Mouse (Mus musculus) liver, embryonic 14.5 days (tissue): ENCODE measurements at regions not wholly inside any gene's neighbourhood (a gene's known extent, or its start where the extent isn't known, plus 50 kb on each side); places are given as distances from the start of the nearest gene placed in this dataset.

Source experiments
- ATAC-seq: fragments of 200-750 bp; cut with Nextera tagmentation; 2 replicates; pipeline ENCODE4 v1.8.0; 2017; ENCODE audit warnings: moderate number of reproducible peaks, mild to moderate bottlenecking, moderate library complexity; ENCODE audit not compliant: insufficient read depth
- DNase-seq, 3 experiments: peaks; one replicate each; pipeline ENCODE4 v3.0.0-alpha.2; 2012 to 2013; ENCODE audit warnings: low read depth in 3 of 3, low spot score in 3 of 3
- H3K27ac ChIP-seq: fragments of 300-500 bp; sonication (generic); 2 replicates; pipeline ENCODE4 v1.5.1; 2014; ENCODE audit warnings: moderate library complexity, mild to moderate bottlenecking, control low read depth, inconsistent platforms
- H3K27me3 ChIP-seq: fragments of 300-500 bp; sonication (generic); 2 replicates; pipeline ENCODE4 v1.6.1; 2014; ENCODE audit warnings: mild to moderate bottlenecking, low read length, moderate library complexity; ENCODE audit not compliant: control insufficient read depth, insufficient read depth
- H3K36me3 ChIP-seq: fragments of 300-500 bp; sonication (generic); replicated peaks from 2 replicates; pipeline ENCODE4 v1.6.1; 2014; ENCODE audit warnings: low read depth; ENCODE audit not compliant: control insufficient read depth, insufficient read depth
- H3K4me1 ChIP-seq, 2 experiments: fragments of 200-500 bp in 1 of 2; fragments of 300-500 bp in 1 of 2; sonication (generic) in 1 of 2; replicated peaks; 2 replicates each; pipeline ENCODE4 v1.6.1; 2012 to 2014; ENCODE audit warnings: antibody characterized with exemption in 1 of 2, inconsistent platforms in 1 of 2, low read length in 1 of 2; ENCODE audit not compliant: control insufficient read depth in 2 of 2, insufficient read depth in 2 of 2
- H3K4me2 ChIP-seq: fragments of 300-500 bp; sonication (generic); 2 replicates; pipeline ENCODE4 v1.6.1; 2014; ENCODE audit warnings: low read depth, mild to moderate bottlenecking, control low read depth, moderate library complexity
- H3K4me3 ChIP-seq, 2 experiments: fragments of 200-500 bp in 1 of 2; fragments of 300-500 bp in 1 of 2; sonication (generic) in 1 of 2; 2 replicates each; pipeline ENCODE4 v1.5.1; 2012 to 2014; ENCODE audit warnings: low read depth in 2 of 2, low read length in 2 of 2, mild to moderate bottlenecking in 2 of 2, control low read depth in 1 of 2, inconsistent platforms in 1 of 2, moderate library complexity in 1 of 2; ENCODE audit not compliant: insufficient read depth in 1 of 2
- H3K9ac ChIP-seq: fragments of 300-500 bp; sonication (generic); replicated peaks from 2 replicates; pipeline ENCODE4 v1.6.1; 2014; ENCODE audit warnings: mild to moderate bottlenecking, control low read depth, moderate library complexity
- H3K9me3 ChIP-seq: fragments of 300-500 bp; sonication (generic); 2 replicates; pipeline ENCODE4 v1.6.1; 2016; ENCODE audit warnings: low read length, mixed read lengths; ENCODE audit not compliant: control insufficient read depth
- CTCF ChIP-seq: IDR thresholded peaks from 2 replicates; pipeline ENCODE4 v1.5.1; 2016; ENCODE audit warnings: antibody characterized with exemption, low read depth, control low read depth
- EP300 ChIP-seq: IDR thresholded peaks from 2 replicates; pipeline ENCODE4 v1.6.1; 2016; ENCODE audit warnings: antibody characterized with exemption, low read depth
- WGBS: fragments of 180-500 bp; shearing (Covaris S2); extraction: QIAGEN DNeasy Blood & Tissue Kit; methylation state at CpG from one replicate; pipeline ENCODE4 v1.1.7; 2014; ENCODE audit not compliant: insufficient replicate concordance; 5-methylcytosine and 5-hydroxymethylcytosine counted together

GRCm38 (mm10) chr5:51762352-51762751 is 194.8 kb upstream of the Ppargc1a start:
- H3K27me3 ChIP-seq = no peaks in the 10 kb centered on the region
- WGBS = 51% methylated on average over 3 of the region's 3 CpGs
- ATAC-seq = no peak
- H3K36me3 ChIP-seq = no peaks in the 10 kb centered on the region
- H3K4me1 ChIP-seq = no peaks in the 10 kb centered on the region
- H3K4me2 ChIP-seq = no peak overlapping the region
- TF ChIP-seq CTCF = no peak
- TF ChIP-seq EP300 = no peak
- H3K4me3 ChIP-seq = no peak overlapping the region
- no peak overlapping the region for H3K9ac ChIP-seq
- H3K27ac ChIP-seq = no peak overlapping the region
- no peaks in the 10 kb centered on the region for H3K9me3 ChIP-seq
- DNase-seq = no peak

GRCm38 (mm10) chr5:51758289-51758688 is 190.8 kb upstream of the Ppargc1a start:
- WGBS = 63% methylated on average over 2 of the region's 2 CpGs
- TF ChIP-seq EP300 (no peak), CTCF (no peak)

GRCm38 (mm10) chr5:51757864-51758263 is 190.3 kb upstream of the Ppargc1a start:
- no peaks in the 10 kb centered on the region for H3K27me3 ChIP-seq
- H3K9ac ChIP-seq = no peak overlapping the region
- no peak overlapping the region for H3K27ac ChIP-seq
- H3K4me3 ChIP-seq = no peak overlapping the region
- WGBS = 43% methylated on average over 2 of the region's 2 CpGs
- ATAC-seq (no peak), DNase-seq (no peak)
- no peak overlapping the region for H3K4me2 ChIP-seq
- no peaks in the 10 kb centered on the region for H3K4me1 ChIP-seq
- H3K9me3 ChIP-seq = no peaks in the 10 kb centered on the region
- TF ChIP-seq EP300 = no peak
- no peaks in the 10 kb centered on the region for H3K36me3 ChIP-seq

More at GRCm38 (mm10) chr5:51758289-51758688, 190.8 kb upstream of the Ppargc1a start:
- no peaks in the 10 kb centered on the region for H3K4me1 ChIP-seq
- H3K9me3 ChIP-seq = no peaks in the 10 kb centered on the region
- DNase-seq (no peak), ATAC-seq (no peak)
- H3K9ac ChIP-seq = no peak overlapping the region
- H3K27ac ChIP-seq = no peak overlapping the region
- H3K36me3 ChIP-seq = no peaks in the 10 kb centered on the region
- no peak overlapping the region for H3K4me2 ChIP-seq
- no peak overlapping the region for H3K4me3 ChIP-seq
- H3K27me3 ChIP-seq = no peaks in the 10 kb centered on the region

- 23% methylated on average over 4 of the region's 4 CpGs for WGBS
- TF ChIP-seq EP300 = no peak
- TF ChIP-seq CTCF = no peak
These were observed 184.5 kb upstream of the Ppargc1a start for GRCm38 (mm10) chr5:51752024-51752423.

GRCm38 (mm10) chr5:51750456-51750855 is 182.9 kb upstream of the Ppargc1a start:
- DNase-seq (no peak), ATAC-seq (no peak)
- no peaks in the 10 kb centered on the region for H3K27me3 ChIP-seq
- H3K9me3 ChIP-seq = no peaks in the 10 kb centered on the region
- WGBS = 67% methylated on average over 8 of the region's 8 CpGs
- H3K27ac ChIP-seq = no peak overlapping the region
- H3K36me3 ChIP-seq = no peaks in the 10 kb centered on the region
- H3K4me2 ChIP-seq = no peak overlapping the region
- no peaks in the 10 kb centered on the region for H3K4me1 ChIP-seq
- TF ChIP-seq EP300 = no peak
- TF ChIP-seq CTCF = no peak
- H3K9ac ChIP-seq = no peak overlapping the region
- no peak overlapping the region for H3K4me3 ChIP-seq

More at GRCm38 (mm10) chr5:51752024-51752423, 184.5 kb upstream of the Ppargc1a start:
- DNase-seq (no peak), ATAC-seq (no peak)
- Histone ChIP-seq H3K27ac (no peak overlapping the region), H3K27me3 (no peaks in the 10 kb centered on the region), H3K4me3 (no peak overlapping the region), H3K4me2 (no peak overlapping the region), H3K9me3 (no peaks in the 10 kb centered on the region), H3K36me3 (no peaks in the 10 kb centered on the region), H3K9ac (no peak overlapping the region), H3K4me1 (no peaks in the 10 kb centered on the region)

- ATAC-seq = no peak
- no peak for TF ChIP-seq EP300
- no peak for TF ChIP-seq CTCF
- 88% methylated on average over 8 of the region's 8 CpGs for WGBS
These were observed 173.4 kb upstream of the Ppargc1a start for GRCm38 (mm10) chr5:51740893-51741292.

More at GRCm38 (mm10) chr5:51740893-51741292, 173.4 kb upstream of the Ppargc1a start:
- no peak overlapping the region for H3K4me2 ChIP-seq
- H3K36me3 ChIP-seq = no peaks in the 10 kb centered on the region
- no peak overlapping the region for H3K9ac ChIP-seq
- DNase-seq = no peak
- no peak overlapping the region for H3K4me3 ChIP-seq
- no peaks in the 10 kb centered on the region for H3K9me3 ChIP-seq
- H3K4me1 ChIP-seq = no peaks in the 10 kb centered on the region
- H3K27me3 ChIP-seq = no peaks in the 10 kb centered on the region
- H3K27ac ChIP-seq = no peak overlapping the region
